Mouse (Mus musculus): Measurements from ENCODE around the gene Dtwd1.

DNA sequence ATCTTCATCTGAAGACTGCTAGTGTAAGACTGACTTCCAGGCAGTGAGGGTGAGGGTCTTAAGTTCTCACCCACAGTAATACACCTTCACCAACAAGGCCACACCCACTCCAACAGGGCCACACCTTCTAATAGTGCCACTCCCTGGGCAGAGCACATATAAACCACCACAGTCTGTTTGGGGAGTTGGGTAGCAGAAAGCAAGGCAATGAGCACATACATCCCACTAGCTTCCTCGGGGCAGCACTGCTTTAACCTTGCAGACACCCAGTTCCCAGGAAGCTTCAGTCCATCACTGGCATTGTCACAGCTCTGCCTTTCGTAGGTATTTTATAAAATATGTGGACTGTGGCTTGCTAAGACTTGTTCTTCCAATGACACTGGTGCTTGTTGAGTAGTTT, 40.2 kb downstream of the Dtwd1 start:
- TF ChIP-seq POLR2A (IDR thresholded peaks at IDR 0.05; ENCODE audit: low read depth, low read length) = no peak
- TF ChIP-seq EP300 (IDR thresholded peaks at IDR 0.05; ENCODE audit: low read length) = no peak
- TF ChIP-seq ZNF384 (IDR thresholded peaks at IDR 0.05; ENCODE audit: low read depth, low read length) = no peak
- no peak for TF ChIP-seq CTCF (conservative IDR thresholded peaks at IDR 0.05 in 1 of 2, IDR thresholded peaks at IDR 0.05 in 1 of 2; ENCODE audit: low read depth in 2 of 2, low read length in 2 of 2)
- TF ChIP-seq KAT2A (IDR thresholded peaks at IDR 0.05; ENCODE audit: insufficient replicate concordance, low read length) = no peak
- no peak for TF ChIP-seq USF2 (conservative IDR thresholded peaks at IDR 0.05; ENCODE audit: low read depth, low read length)
- no peak for TF ChIP-seq HCFC1 (IDR thresholded peaks at IDR 0.05; ENCODE audit: low read depth, low read length)
- no peak for TF ChIP-seq USF1 (IDR thresholded peaks at IDR 0.05; ENCODE audit: low read depth, low read length)
- TF ChIP-seq ZMIZ1 (IDR thresholded peaks at IDR 0.05; ENCODE audit: low read depth, low read length) = no peak
- no peak for TF ChIP-seq NRF1 (IDR thresholded peaks at IDR 0.05; ENCODE audit: low read depth, low read length)
- TF ChIP-seq GABPA (IDR thresholded peaks at IDR 0.05; ENCODE audit: insufficient replicate concordance, low read depth, low read length) = no peak
- TF ChIP-seq NELFE (IDR thresholded peaks at IDR 0.05; ENCODE audit: low read depth, low read length) = no peak

Measured in CH12.LX (cell line).